Mouse (Mus musculus): ENCODE measurements around the gene Adprhl1.

DNA sequence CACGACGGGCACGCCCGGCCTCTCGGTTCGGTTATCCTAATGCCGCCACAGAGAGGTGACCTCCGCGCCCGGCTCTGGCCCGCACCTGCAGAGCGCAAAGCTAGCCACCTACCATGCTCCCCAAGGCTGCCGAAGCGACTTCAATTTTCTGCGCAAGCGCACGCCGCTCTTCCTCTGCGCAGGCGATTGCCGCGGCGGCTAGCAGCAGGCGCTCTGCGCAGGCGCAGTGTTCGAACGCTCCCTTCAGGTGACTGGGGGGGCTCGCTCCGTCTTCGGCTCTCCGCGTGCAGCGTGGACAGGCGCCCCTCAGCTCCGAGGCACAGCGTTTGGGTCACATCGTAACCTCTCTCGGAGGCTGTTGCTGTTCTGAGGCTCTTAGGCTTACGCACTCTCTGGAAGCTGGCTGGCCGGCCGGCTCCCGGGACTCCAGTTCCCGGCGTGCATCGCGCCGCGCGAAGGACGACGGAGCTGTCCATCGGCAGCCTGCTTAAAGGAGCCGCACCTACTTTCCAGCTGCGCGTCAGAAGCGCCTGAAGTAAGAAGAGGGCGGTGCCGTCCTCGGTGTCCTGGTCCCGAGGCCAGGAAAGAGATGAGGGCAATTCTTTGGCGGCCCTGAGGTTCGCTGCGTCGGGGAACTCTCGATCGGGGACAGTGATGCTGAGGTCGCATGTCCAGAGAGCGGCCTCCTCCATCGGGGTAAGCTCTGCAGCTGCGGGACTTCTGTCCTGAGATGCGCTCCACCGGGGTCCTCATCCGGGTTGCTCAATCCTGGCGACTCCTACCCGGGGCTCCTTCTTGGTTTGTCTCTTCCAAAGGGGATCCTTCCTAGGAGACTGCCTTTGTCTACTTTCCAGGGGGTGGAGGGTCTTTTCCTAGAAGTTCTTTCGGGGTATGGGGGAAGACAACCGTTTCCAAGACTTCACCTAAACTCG, 34.0 kb upstream of the Adprhl1 start, which contains the start of the genes Dcun1d2 and Tmco3:
- TF ChIP-seq POLR2A (IDR thresholded peaks at IDR 0.05; ENCODE audit: low read depth, low read length) (peak; percentile 65), CTCF (IDR thresholded peaks at IDR 0.05; ENCODE audit: extremely low read depth, insufficient read length, insufficient replicate concordance, low read depth, low read length) (no peak)
